Mouse (Mus musculus): ENCODE data around the gene Glb1l.

Gene Glb1l

DNA sequence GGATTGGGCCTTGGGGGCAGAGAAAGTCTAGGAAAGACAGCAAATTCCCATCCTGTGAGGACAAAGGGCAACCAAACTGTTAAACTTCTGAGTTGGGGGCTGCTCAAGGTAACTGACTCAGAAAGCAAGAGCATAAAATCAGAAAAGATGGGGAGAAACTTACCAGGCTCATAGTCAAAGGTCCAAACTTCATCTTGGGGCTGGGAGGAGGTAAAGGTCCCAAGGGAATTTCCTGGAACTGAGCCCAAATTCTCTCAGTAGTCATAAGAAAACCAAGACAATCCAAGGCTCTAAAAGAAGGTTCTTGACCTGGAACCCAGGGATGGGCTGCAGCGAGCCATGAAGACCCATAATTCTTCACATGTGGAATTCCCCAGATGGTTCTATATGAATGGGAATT lies 9.4 kb downstream of the Glb1l start:
- no peak for DNase-seq (ENCODE audit: low read depth, low spot score)

DNA sequence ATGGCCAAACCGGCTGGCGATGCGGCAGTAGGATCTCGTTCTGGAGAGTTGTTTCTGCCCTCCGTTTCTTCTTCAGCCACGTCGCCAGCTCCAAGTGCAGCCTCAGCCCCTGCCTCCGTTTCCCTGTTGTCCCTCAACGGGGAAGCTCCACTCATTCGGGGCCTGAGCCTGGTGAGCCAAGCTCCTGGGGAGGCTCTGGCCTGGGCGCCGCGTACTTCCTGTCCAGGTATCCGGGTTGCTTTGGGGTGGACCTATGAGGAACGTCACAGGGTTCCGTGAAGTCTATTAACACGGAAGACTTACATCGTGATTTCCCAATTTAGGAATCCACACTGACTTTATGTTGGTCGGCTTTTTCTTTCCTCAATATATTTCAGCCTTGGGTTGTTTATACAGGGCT lies 18.2 kb downstream of the Glb1l start:
- no peak for DNase-seq (ENCODE audit: low read depth, low spot score)

GRCm38 (mm10) chr1:75191622-75192402 lies 18.8 kb downstream of the Glb1l start, which contains the start of the genes Ankzf1 and Atg9a:
Gene Ankzf1 (plus strand): TSS chr1:75192151.
Gene Atg9a (minus strand): TSS chr1:75192196.
- DNase-seq (ENCODE audit: low read depth, low spot score): peak; percentile 98

GRCm38 (mm10) chr1:75191258-75191621 lies 19.4 kb downstream of the Glb1l start:
- DNase-seq (ENCODE audit: low read depth, low spot score): no peak

GRCm38 (mm10) chr1:75190577-75190976 lies 20.0 kb downstream of the Glb1l start:
- DNase-seq (ENCODE audit: low read depth, low spot score): no peak

GRCm38 (mm10) chr1:75187914-75188483 lies 22.6 kb downstream of the Glb1l start:
- no peak for DNase-seq (ENCODE audit: low read depth, low spot score)

DNA sequence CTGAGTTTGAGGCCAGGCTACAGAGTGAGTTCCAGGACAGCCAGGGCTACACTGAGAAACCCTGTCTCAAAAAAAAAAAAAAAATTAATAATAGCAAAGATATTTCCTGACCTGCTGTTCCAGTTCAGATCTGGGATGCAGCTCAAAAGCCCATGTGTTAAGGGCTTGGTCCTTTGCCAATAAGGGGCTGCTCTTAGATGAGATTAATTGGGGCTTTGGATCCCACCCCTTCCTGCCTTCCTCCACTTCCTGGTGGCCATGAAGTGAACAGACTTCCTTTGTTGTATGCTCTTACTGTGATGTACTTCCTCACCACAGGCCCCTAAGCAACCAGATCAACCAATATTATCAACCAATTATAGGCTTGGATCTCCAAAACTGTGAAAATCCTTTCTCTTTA lies 23.5 kb downstream of the Glb1l start:
- no peak for DNase-seq (ENCODE audit: low read depth, low spot score)

- DNase-seq (ENCODE audit: low read depth, low spot score): no peak
Observed at GRCm38 (mm10) chr1:75185495-75185894, 25.1 kb downstream of the Glb1l start.

GRCm38 (mm10) chr1:75182160-75182559 lies 28.5 kb downstream of the Glb1l start:
- no peak for DNase-seq (ENCODE audit: low read depth, low spot score)

DNA sequence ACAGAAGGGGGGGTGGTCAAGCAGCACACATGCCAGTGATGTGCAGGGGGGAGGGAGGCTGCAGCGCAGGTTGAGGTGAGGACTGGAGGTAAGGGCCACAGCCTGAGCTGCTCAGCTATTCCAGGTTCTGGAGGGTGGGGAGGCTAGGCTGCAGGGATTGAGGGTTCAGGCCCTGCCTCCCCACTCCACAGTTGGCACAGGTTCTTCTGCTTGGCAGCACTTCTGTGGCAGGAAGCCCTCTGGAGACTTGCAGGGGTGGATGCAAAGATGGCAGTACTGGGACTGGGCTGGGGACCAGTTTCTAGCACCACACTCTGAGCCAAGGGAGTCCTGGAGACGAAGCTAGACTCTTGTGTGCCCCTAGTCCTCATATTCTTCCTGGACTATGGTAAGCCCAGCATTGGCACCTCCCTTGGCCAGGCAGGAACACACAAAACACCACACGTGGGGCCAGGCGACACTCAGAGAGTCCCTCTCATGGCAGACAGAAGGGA lies 29.2 kb downstream of the Glb1l start:
- no peak for DNase-seq (ENCODE audit: low read depth, low spot score)

GRCm38 (mm10) chr1:75180741-75181140 lies 29.9 kb downstream of the Glb1l start:
- no peak for DNase-seq (ENCODE audit: low read depth, low spot score)

DNA sequence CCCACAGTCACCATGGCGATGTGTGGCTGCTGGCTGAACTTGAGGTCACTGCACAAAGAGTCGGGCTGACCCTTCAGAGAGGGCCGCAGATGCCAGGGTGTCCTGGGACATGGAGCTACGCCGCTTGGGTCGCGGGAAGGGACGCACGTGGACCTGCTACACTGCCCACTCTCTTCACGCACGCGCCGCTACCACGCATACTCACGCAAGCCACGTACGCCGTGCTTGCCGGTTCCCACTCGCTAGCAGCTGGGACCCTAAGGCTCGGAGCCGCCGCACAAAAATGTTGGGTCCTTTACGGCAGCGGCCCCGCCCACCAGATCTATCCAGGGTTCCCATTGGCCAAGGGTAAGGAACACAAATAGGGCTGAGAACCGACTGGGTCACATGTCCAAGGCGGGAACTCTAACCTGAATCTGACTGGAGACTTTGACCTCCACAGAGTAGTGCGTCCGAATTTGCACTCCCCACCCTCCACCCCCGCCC lies 30.5 kb downstream of the Glb1l start, which contains the start of gene Abcb6:
Gene Abcb6, minus strand, starts transcription at position 288 of the 486 bp plus-strand sequence.
- DNase-seq (ENCODE audit: low read depth, low spot score): peak; percentile 89

DNA sequence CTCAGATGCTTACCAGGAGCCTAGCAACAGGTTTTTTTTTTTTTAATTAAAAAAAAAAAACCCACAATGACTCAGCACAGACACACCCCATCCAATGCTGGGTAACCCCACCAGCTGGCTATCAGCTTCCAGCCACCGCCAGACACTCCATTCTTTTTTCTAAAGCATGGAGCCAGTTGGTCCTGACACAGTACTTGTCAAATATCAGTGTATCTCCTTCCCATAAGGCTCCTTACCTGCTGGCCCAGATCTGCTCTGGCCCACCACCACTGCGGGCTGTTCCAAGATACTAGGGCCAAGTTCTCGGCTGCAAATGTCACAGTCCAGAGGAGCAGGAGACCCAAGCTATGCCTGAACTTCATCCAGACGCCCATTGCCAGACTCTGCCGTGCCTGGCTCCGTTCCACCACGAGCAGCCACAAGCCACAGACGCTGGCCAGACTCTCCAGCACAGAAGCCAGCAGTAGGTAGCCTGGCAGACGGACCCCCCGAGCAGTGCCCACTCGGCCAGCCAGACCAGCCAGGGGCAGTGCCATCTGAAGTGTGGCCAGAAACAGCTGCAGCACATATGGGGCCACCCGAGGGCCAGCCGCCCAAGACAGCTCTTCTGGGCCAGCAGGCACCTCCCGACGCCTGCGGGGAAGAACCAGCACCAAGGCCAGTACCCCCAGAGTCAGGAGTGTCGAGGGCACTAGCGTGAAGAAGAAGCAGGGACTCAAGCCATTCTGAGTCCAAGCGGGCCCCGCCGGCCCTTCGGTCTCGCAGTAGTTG lies 31.1 kb downstream of the Glb1l start:
- DNase-seq (ENCODE audit: low read depth, low spot score): no peak

DNA sequence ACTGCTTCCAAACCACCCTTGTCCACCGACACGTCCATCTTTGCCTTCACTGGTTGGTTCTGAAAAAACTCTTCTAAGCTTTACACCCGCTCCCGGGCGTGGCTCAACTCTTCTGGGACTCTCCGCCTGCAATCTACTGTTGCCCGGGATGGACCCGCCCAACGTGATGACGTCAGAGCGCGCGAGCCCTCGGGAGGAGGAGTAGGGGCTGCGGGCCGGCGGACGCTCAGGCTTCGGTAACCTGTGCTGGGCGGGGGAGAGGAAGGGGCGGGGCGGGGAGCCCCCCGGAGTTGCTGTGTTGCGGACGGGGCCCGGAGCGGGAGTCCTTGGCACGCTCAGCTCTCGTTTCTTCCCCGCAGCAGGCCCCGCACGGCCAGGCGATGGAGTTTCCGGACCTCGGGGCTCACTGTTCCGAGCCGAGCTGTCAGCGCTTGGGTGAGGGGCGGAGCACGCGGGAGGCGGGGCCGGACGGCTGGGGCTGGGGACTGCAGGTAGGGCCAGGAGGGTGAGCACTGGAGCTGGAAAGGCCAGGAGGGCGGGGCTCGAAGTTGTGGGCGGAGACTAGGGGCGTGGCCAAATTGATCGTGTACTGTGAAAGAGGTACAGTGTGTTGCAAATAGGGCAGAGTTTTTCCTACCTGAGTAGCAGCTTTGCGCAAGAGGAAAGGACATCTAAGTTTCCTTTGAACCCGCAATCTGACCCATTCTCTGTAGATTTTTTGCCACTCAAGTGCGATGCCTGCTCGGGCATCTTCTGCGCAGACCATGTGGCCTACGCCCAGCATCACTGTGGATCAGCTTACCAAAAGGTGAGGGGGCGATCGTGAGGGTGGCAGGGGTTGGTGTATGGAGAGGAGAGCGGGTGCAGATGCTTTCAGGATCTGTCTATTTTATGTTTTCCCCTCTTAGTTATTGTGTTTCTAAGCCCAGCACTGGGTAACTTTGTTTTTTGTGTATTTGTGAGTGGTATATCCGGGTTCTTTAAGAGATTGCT lies 41.8 kb downstream of the Glb1l start, which contains the start of gene Zfand2b:
Gene Zfand2b, plus strand, starts transcription at position 175 of the 993 bp plus-strand sequence.
- DNase-seq (ENCODE audit: low read depth, low spot score): peak; percentile 96

GRCm38 (mm10) chr1:75168093-75168471 lies 42.5 kb downstream of the Glb1l start:
- no peak for DNase-seq (ENCODE audit: low read depth, low spot score)

GRCm38 (mm10) chr1:75160256-75160617 lies 50.4 kb downstream of the Glb1l start:
- DNase-seq (ENCODE audit: low read depth, low spot score): no peak

- no peak for DNase-seq (ENCODE audit: low read depth, low spot score)
Observed at GRCm38 (mm10) chr1:75159540-75160255, 50.9 kb downstream of the Glb1l start.

DNA sequence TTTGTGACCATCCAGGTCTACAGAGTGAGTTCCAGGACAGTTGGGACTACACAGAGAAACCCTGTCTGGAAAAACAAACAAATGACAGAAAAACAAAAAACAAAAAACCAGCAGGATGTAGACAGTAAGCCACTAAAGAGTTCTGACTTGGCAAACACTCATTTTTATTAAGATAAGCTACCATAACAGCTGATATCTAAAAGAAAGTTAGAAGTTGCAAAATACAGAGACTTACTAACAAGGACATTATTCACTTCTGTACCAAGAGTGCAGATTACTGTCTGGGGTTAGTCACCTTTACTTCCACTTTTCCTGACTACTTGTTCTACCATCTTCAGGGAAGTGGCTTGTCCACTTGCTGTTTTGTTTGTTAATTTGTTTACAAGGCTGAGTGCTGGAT lies 51.6 kb downstream of the Glb1l start:
- DNase-seq (ENCODE audit: low read depth, low spot score): no peak

- no peak for DNase-seq (ENCODE audit: low read depth, low spot score)
Observed at GRCm38 (mm10) chr1:75155837-75156236, 54.8 kb downstream of the Glb1l start.

DNA sequence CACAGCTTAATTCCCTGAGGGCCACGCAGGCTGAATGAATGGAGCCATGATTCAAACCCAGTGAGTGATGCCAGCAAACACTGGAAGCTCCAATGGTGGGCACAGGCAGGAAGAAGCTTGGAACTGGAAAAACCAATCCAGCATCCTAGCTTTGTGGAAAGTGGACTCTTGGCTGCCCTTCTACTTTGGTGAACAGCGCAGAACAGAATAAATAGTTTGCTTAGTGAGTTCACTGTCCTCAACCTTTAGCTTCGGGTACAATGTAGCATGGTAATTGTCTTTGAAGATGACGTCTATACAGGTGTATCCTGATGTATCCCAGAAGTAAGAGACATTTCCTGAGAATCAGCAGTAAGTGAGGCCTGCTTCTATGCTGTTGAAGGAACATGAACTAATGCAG lies 61.9 kb downstream of the Glb1l start:
- DNase-seq (ENCODE audit: low read depth, low spot score): no peak
